Mouse (Mus musculus) MEL (cell line): ENCODE data around the gene Ccdc85a. TPM values are rescaled to one million over a fixed set of nuclear protein-coding genes. Genes with fewer than 3 reads are reported as not detected.

ENCODE experiments used
- DNase-seq: peaks from one replicate; pipeline ENCODE4 v3.0.0; 2011; ENCODE audit warnings: low read depth, low spot score
- H3K27ac ChIP-seq: 2 replicates; pipeline ENCODE4 v1.5.1; 2012; ENCODE audit warnings: low read depth, mild to moderate bottlenecking, control low read depth, low read length, moderate library complexity; ENCODE audit not compliant: control insufficient read depth
- H3K27me3 ChIP-seq, 2 experiments: fragments of 150-350 bp in 1 of 2; sonication (generic) in 1 of 2; 2 replicates each; pipeline ENCODE4 v1.6.1; 2012; ENCODE audit warnings: low read length in 2 of 2, mild to moderate bottlenecking in 2 of 2, improper control_type of control experiment in 1 of 2, moderate library complexity in 1 of 2; ENCODE audit not compliant: insufficient read depth in 2 of 2, control insufficient read depth in 1 of 2
- H3K36me3 ChIP-seq, 2 experiments: 2 replicates each; pipeline ENCODE4 v1.6.1; 2012 to 2014; ENCODE audit warnings: low read length in 2 of 2, improper control_type of control experiment in 1 of 2, inconsistent platforms in 1 of 2, mild to moderate bottlenecking in 1 of 2; ENCODE audit not compliant: insufficient read depth in 2 of 2, control insufficient read depth in 1 of 2
- H3K4me1 ChIP-seq, 2 experiments: fragments of 150-350 bp in 1 of 2; sonication (generic) in 1 of 2; 2 replicates each; pipeline ENCODE4 v1.6.1; 2012; ENCODE audit warnings: low read length in 2 of 2, improper control_type of control experiment in 1 of 2, mild to moderate bottlenecking in 1 of 2; ENCODE audit not compliant: insufficient read depth in 2 of 2, control insufficient read depth in 1 of 2
- H3K4me3 ChIP-seq, 2 experiments: fragments of 150-350 bp in 1 of 2; sonication (generic) in 1 of 2; 2 replicates each; pipeline ENCODE4 v1.5.1; 2012; ENCODE audit warnings: low read depth in 2 of 2, low read length in 2 of 2, mild to moderate bottlenecking in 2 of 2, moderate library complexity in 2 of 2, control low read depth in 1 of 2, improper control_type of control experiment in 1 of 2; ENCODE audit not compliant: control insufficient read depth in 1 of 2, insufficient read depth in 1 of 2
- H3K79me2 ChIP-seq: 2 replicates; pipeline ENCODE4 v1.6.1; 2012; ENCODE audit warnings: mild to moderate bottlenecking, low read length, moderate library complexity; ENCODE audit not compliant: control insufficient read depth, poor library complexity, insufficient read depth
- H3K9ac ChIP-seq: 2 replicates; pipeline ENCODE4 v1.6.1; 2012; ENCODE audit warnings: low read depth, mild to moderate bottlenecking, control low read depth, low read length, moderate library complexity; ENCODE audit not compliant: control insufficient read depth, poor library complexity, severe bottlenecking
- H3K9me3 ChIP-seq: fragments of 150-350 bp; sonication (generic); replicated peaks from 2 replicates; pipeline ENCODE4 v1.6.1; 2012; ENCODE audit warnings: mild to moderate bottlenecking, low read length, improper control_type of control experiment, moderate library complexity; ENCODE audit not compliant: insufficient read depth
- BHLHE40 ChIP-seq: IDR thresholded peaks from 2 replicates; pipeline ENCODE4 v1.6.1; 2012; ENCODE audit warnings: low read depth, mild to moderate bottlenecking, inconsistent platforms, low read length, improper control_type of control experiment, borderline replicate concordance
- ELF1 ChIP-seq: IDR thresholded peaks from 2 replicates; pipeline ENCODE4 v1.6.1; 2014; ENCODE audit warnings: low read depth, mild to moderate bottlenecking, inconsistent platforms, low read length, improper control_type of control experiment, moderate library complexity
- EP300 ChIP-seq, 2 experiments: IDR thresholded peaks; 2 replicates each; pipeline ENCODE4 v1.6.1; 2011; ENCODE audit warnings: improper control_type of control experiment in 2 of 2, low read length in 2 of 2, low read depth in 1 of 2, mild to moderate bottlenecking in 1 of 2
- GABPA ChIP-seq: IDR thresholded peaks from 2 replicates; pipeline ENCODE4 v1.6.1; 2012; ENCODE audit warnings: low read depth, mild to moderate bottlenecking, inconsistent platforms, low read length, improper control_type of control experiment, moderate library complexity
- GATA1 ChIP-seq: IDR thresholded peaks from 2 replicates; pipeline ENCODE4 v1.6.1; 2011; ENCODE audit warnings: low read depth, low read length, improper control_type of control experiment
- HCFC1 ChIP-seq: IDR thresholded peaks from 2 replicates; pipeline ENCODE4 v1.6.1; 2012; ENCODE audit warnings: low read depth, mild to moderate bottlenecking, inconsistent platforms, low read length, improper control_type of control experiment, moderate library complexity
- JUND ChIP-seq: IDR thresholded peaks from 2 replicates; pipeline ENCODE4 v1.6.1; 2011; ENCODE audit warnings: low read depth, mild to moderate bottlenecking, improper control_type of control experiment, low read length
- KAT2A ChIP-seq: conservative IDR thresholded peaks from 2 replicates; pipeline ENCODE4 v1.6.1; 2012; ENCODE audit warnings: low read depth, low read length, improper control_type of control experiment, inconsistent platforms
- MAFK ChIP-seq: IDR thresholded peaks from 2 replicates; pipeline ENCODE4 v1.6.1; 2011; ENCODE audit warnings: low read depth, mild to moderate bottlenecking, low read length, improper control_type of control experiment, borderline replicate concordance
- MXI1 ChIP-seq: IDR thresholded peaks from 2 replicates; pipeline ENCODE4 v1.6.1; 2011; ENCODE audit warnings: mild to moderate bottlenecking, low read depth, low read length, improper control_type of control experiment
- MYC ChIP-seq: IDR thresholded peaks from 2 replicates; pipeline ENCODE4 v1.6.1; 2011; ENCODE audit warnings: low read depth, mild to moderate bottlenecking, low read length, improper control_type of control experiment, moderate library complexity
- NELFE ChIP-seq: IDR thresholded peaks from 2 replicates; pipeline ENCODE4 v1.6.1; 2011; ENCODE audit warnings: low read depth, low read length, improper control_type of control experiment
- NRF1 ChIP-seq: IDR thresholded peaks from 2 replicates; pipeline ENCODE4 v1.6.1; 2014; ENCODE audit warnings: low read depth, mild to moderate bottlenecking, inconsistent platforms, low read length, improper control_type of control experiment, moderate library complexity; ENCODE audit not compliant: poor library complexity, insufficient read depth, severe bottlenecking
- RCOR1 ChIP-seq: IDR thresholded peaks from 2 replicates; pipeline ENCODE4 v1.6.1; 2012; ENCODE audit warnings: low read depth, mild to moderate bottlenecking, inconsistent platforms, low read length, improper control_type of control experiment
- SIN3A ChIP-seq: IDR thresholded peaks from 2 replicates; pipeline ENCODE4 v1.6.1; 2012; ENCODE audit warnings: low read length, improper control_type of control experiment, inconsistent platforms
- SMC3 ChIP-seq: IDR thresholded peaks from 2 replicates; pipeline ENCODE4 v1.6.1; 2011; ENCODE audit warnings: low read depth, low read length, improper control_type of control experiment
- USF2 ChIP-seq, 2 experiments: IDR thresholded peaks; 2 replicates each; pipeline ENCODE4 v1.6.1; 2011 to 2012; ENCODE audit warnings: improper control_type of control experiment in 2 of 2, low read length in 2 of 2, borderline replicate concordance in 1 of 2, inconsistent platforms in 1 of 2, low read depth in 1 of 2, mild to moderate bottlenecking in 1 of 2; ENCODE audit not compliant: insufficient read depth in 1 of 2
- ZC3H11A ChIP-seq: IDR thresholded peaks from 2 replicates; pipeline ENCODE4 v1.6.1; 2012; ENCODE audit warnings: low read depth, mild to moderate bottlenecking, inconsistent platforms, low read length, improper control_type of control experiment
- polyA plus RNA-seq, 2 experiments: library from polyadenylated mRNA; stranded (reverse) in 1 of 2; unstranded in 1 of 2; fragments of >175 nt in 1 of 2; fragments of >200 nt in 1 of 2; gene quantifications; 2 replicates each; pipeline versions ENCODE4 v1.2.1 to v1.2.4; 2012; ENCODE audit warnings: low replicate concordance in 2 of 2, low read depth in 1 of 2; ENCODE audit not compliant: insufficient read length in 2 of 2, insufficient read depth in 1 of 2, missing spikeins in 1 of 2
- total RNA-seq: library from RNA; depleted of rRNA; stranded (reverse); fragments of 300-350 nt; gene quantifications from 2 replicates; pipeline ENCODE4 v1.2.3, GENCODE M21; 2012

The Ccdc85a gene
- total and polyA plus RNA-seq, 3 experiments = not detected

DNA sequence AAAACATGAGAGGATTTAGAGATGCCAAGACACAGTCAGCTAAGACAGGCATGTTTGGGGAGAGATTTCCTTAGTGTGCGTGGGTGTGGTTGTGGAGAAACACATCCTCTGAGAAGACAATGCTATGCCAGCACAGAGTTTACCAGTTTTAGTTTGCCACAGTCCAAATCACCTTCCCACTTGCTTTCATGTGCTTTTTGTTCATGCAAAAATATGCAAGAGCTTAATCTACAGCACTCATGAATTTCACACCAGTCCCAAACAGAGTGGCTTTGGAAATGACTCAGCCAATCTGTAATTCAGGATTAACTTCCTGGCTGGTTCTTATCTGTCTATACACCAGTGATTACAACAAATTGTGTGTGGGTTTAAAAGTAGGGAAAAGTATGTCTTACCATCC is 11.7 kb downstream of the Ccdc85a start:
- no peak for DNase-seq
- Histone ChIP-seq H3K9me3 (no peaks in the 10 kb centered on the region), H3K27me3 (no peaks in the 10 kb centered on the region), H3K36me3 (no peaks in the 10 kb centered on the region), H3K79me2 (no peaks in the 10 kb centered on the region), H3K27ac (no peak overlapping the region), H3K4me3 (no peak overlapping the region), H3K4me1 (no peaks in the 10 kb centered on the region), H3K9ac (no peak overlapping the region)
- TF ChIP-seq EP300 (IDR thresholded peaks at IDR 0.05; ENCODE audit: low read depth in 1 of 2, low read length in 2 of 2) = no peak
- no peak for TF ChIP-seq ELF1
- no peak for TF ChIP-seq GATA1
- TF ChIP-seq BHLHE40 = no peak
- no peak for TF ChIP-seq JUND
- no peak for TF ChIP-seq SIN3A
- TF ChIP-seq GABPA = no peak
- no peak for TF ChIP-seq SMC3
- no peak for TF ChIP-seq HCFC1
- TF ChIP-seq USF2 (IDR thresholded peaks at IDR 0.05; ENCODE audit: borderline replicate concordance in 1 of 2, insufficient read depth in 1 of 2, low read depth in 1 of 2, low read length in 2 of 2) = no peak
- no peak for TF ChIP-seq NRF1
- no peak for TF ChIP-seq MAFK
- no peak for TF ChIP-seq RCOR1
- TF ChIP-seq ZC3H11A = no peak

- DNase-seq = no peak
- TF ChIP-seq MXI1 = no peak
- TF ChIP-seq GATA1 = no peak
- TF ChIP-seq NELFE = no peak
- no peak for TF ChIP-seq KAT2A
- no peak for TF ChIP-seq MYC
Measured at GRCm38 (mm10) chr11:28556420-28556819, 27.7 kb downstream of the Ccdc85a start.

More at GRCm38 (mm10) chr11:28556420-28556819, 27.7 kb downstream of the Ccdc85a start:
- Histone ChIP-seq H3K27me3 (no peaks in the 10 kb centered on the region), H3K9me3 (no peaks in the 10 kb centered on the region), H3K36me3 (no peaks in the 10 kb centered on the region), H3K79me2 (no peaks in the 10 kb centered on the region), H3K4me1 (no peaks in the 10 kb centered on the region), H3K4me3 (no peak overlapping the region), H3K27ac (no peak overlapping the region), H3K9ac (no peak overlapping the region)
